Mouse (Mus musculus): ENCODE data around the gene Cbx7. TPM values are rescaled to one million over a fixed set of nuclear protein-coding genes. Genes with fewer than 3 reads are reported as not detected.
A peak's percentile ranks its signal among the peaks of the same experiment; 100 is the strongest.

The Cbx7 gene
- polyA plus RNA-seq, 1 experiment from 2014 or later: 4.5 TPM

DNA sequence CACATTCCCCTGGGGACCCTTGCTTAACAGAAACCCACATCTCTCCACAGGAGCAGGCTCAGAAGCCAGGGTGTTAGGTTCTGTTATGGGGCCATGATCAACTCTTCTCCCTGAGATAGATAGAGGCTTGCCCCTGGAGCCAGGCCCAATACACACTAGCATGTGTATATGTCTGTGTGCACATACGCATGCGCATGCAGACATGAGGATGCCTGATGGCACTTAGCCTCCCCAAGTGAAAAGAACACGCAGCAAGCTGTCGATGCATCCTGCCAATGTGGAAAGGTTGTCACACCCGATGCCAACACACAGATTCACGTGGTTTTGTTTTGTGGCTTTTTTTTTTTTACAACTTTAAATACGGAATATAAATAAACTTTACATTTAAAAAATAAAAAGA, 24.6 kb upstream of the Cbx7 start:
- no peaks in the 10 kb centered on the region for H3K27me3 ChIP-seq (replicated peaks; ENCODE audit: insufficient read depth, low read length)
- DNase-seq (ENCODE audit: low spot score) (no peak), ATAC-seq (no peak)
- H3K9ac ChIP-seq (replicated peaks; ENCODE audit: low read depth): no peak overlapping the region
- H3K27ac ChIP-seq (ENCODE audit: low read length): no peak overlapping the region
- H3K36me3 ChIP-seq (ENCODE audit: insufficient read depth, low read length): 0 out of 2 replicates have a peak, but pooled peaks cover 4% of the 10 kb centered on the region
- WGBS: 84% methylated on average over 7 of the region's 7 CpGs
- H3K4me1 ChIP-seq (ENCODE audit: insufficient read depth, low read depth, low read length): no peaks in the 10 kb centered on the region
- TF ChIP-seq EP300 (IDR thresholded peaks at IDR 0.05) (no peak), CTCF (IDR thresholded peaks at IDR 0.05) (no peak)
- no peak overlapping the region for H3K4me3 ChIP-seq (ENCODE audit: low read depth, low read length)
- no peaks in the 10 kb centered on the region for H3K9me3 ChIP-seq (ENCODE audit: low read length)
- H3K4me2 ChIP-seq (replicated peaks; ENCODE audit: low read depth, low read length): no peak overlapping the region

DNA sequence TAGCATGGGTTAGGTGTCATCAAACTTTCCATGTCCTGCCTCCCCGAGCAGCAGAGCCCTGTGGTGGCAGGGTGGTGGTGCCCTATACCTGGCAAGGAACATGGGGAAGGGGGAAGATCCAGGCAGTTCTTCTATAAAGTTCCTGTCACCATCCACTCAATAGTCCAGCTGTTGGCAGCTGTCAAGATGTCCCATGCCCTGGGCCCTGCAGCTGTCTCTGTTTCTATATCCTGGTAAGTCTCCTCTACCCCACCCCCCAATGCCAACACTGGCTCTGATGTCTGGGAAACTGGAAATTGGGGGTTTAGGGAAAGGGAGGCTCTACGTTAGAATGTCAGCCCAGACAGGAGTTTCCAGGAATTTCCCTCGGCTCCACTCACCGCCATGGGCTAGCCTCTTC, 23.6 kb upstream of the Cbx7 start:
- 69% methylated on average over 4 of the region's 4 CpGs for WGBS
- Histone ChIP-seq H3K4me2 (replicated peaks; ENCODE audit: low read depth, low read length) (no peak overlapping the region), H3K36me3 (ENCODE audit: insufficient read depth, low read length) (no peaks in the 10 kb centered on the region), H3K4me3 (ENCODE audit: low read depth, low read length) (no peak overlapping the region), H3K4me1 (ENCODE audit: insufficient read depth, low read depth, low read length) (no peaks in the 10 kb centered on the region), H3K9me3 (ENCODE audit: low read length) (no peaks in the 10 kb centered on the region), H3K27ac (ENCODE audit: low read length) (no peak overlapping the region), H3K27me3 (replicated peaks; ENCODE audit: insufficient read depth, low read length) (no peaks in the 10 kb centered on the region), H3K9ac (replicated peaks; ENCODE audit: low read depth) (no peak overlapping the region)
- DNase-seq (ENCODE audit: low spot score) (no peak), ATAC-seq (no peak)
- TF ChIP-seq EP300 (IDR thresholded peaks at IDR 0.05) (no peak), CTCF (IDR thresholded peaks at IDR 0.05) (no peak)

DNA sequence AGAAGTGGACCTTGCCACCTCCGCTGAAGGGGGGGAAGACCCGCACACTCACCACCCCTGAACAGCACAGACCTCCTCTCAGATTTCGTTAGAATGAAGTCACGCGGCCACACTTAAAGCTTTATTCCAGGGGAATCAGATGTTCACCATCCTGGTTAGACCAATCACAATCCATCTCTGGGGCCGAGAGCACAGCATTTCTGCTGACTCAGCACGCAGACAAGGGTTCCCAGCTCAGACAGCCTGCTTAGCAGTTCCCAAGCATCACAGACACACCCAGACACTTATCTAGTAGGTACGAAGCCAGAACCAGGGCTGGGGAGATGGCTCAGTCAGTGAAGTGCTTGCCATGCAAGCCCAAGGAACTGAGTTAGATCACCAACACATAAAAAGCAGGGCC, 15.3 kb upstream of the Cbx7 start:
- no peak overlapping the region for H3K4me3 ChIP-seq (ENCODE audit: low read depth, low read length)
- H3K27me3 ChIP-seq (replicated peaks; ENCODE audit: insufficient read depth, low read length): no peaks in the 10 kb centered on the region
- no peaks in the 10 kb centered on the region for H3K36me3 ChIP-seq (ENCODE audit: insufficient read depth, low read length)
- H3K27ac ChIP-seq (ENCODE audit: low read length): no peak overlapping the region
- no peak for ATAC-seq
- no peaks in the 10 kb centered on the region for H3K9me3 ChIP-seq (ENCODE audit: low read length)
- TF ChIP-seq CTCF (IDR thresholded peaks at IDR 0.05) (no peak), EP300 (IDR thresholded peaks at IDR 0.05) (no peak)
- no peak overlapping the region for H3K4me2 ChIP-seq (replicated peaks; ENCODE audit: low read depth, low read length)
- no peaks in the 10 kb centered on the region for H3K4me1 ChIP-seq (ENCODE audit: insufficient read depth, low read depth, low read length)
- no peak for DNase-seq (ENCODE audit: low spot score)
- H3K9ac ChIP-seq (replicated peaks; ENCODE audit: low read depth): no peak overlapping the region
- WGBS: 62% methylated on average over 8 of the region's 8 CpGs

DNA sequence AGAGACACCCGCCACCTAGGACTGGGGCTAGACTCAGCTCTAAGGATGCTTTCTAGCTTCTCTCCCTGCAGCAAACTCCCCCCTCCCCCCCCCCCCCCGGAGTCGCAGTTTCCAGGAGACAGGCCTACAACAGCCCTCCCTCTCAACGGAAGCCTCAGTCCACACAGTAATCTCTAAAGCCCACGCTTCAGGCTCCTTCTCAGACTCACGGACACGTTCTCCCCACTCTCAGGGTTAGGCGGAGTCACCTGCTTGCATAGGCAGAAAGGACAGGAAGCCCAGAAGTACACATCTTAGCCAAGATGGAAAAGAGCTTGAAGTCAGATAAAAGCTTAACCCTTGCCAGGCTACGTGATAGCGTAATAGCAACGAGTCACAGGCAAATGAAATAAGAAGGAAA, 14.6 kb upstream of the Cbx7 start:
- no peaks in the 10 kb centered on the region for H3K9me3 ChIP-seq (ENCODE audit: low read length)

GRCm38 (mm10) chr15:79984152-79984551, 13.2 kb upstream of the Cbx7 start:
- 34% methylated on average over 7 of the region's 7 CpGs for whole genome bisulfite sequencing
- DNase-seq (ENCODE audit: low spot score): peak; percentile 78

More for the DNA sequence above, 14.6 kb upstream of the Cbx7 start:
- TF ChIP-seq CTCF (IDR thresholded peaks at IDR 0.05): no peak
- no peak for TF ChIP-seq EP300 (IDR thresholded peaks at IDR 0.05)
- peak; percentile 41 for DNase-seq (ENCODE audit: low spot score)
- no peak overlapping the region for H3K4me3 ChIP-seq (ENCODE audit: low read depth, low read length)
- WGBS: 25% methylated on average over 10 of the region's 11 CpGs
- no peak overlapping the region for H3K9ac ChIP-seq (replicated peaks; ENCODE audit: low read depth)
- H3K4me1 ChIP-seq (ENCODE audit: insufficient read depth, low read depth, low read length): no peaks in the 10 kb centered on the region
- 0 out of 2 replicates have a peak, but pooled peaks have one; percentile 16 for ATAC-seq
- no peak overlapping the region for H3K27ac ChIP-seq (ENCODE audit: low read length)
- H3K36me3 ChIP-seq (ENCODE audit: insufficient read depth, low read length): no peaks in the 10 kb centered on the region
- H3K4me2 ChIP-seq (replicated peaks; ENCODE audit: low read depth, low read length): no peak overlapping the region
- H3K27me3 ChIP-seq (replicated peaks; ENCODE audit: insufficient read depth, low read length): no peaks in the 10 kb centered on the region

GRCm38 (mm10) chr15:79980716-79981115, 9.8 kb upstream of the Cbx7 start:
- Histone ChIP-seq H3K9me3 (ENCODE audit: low read length) (no peaks in the 10 kb centered on the region), H3K27me3 (replicated peaks; ENCODE audit: insufficient read depth, low read length) (no peaks in the 10 kb centered on the region), H3K4me2 (replicated peaks; ENCODE audit: low read depth, low read length) (no peak overlapping the region), H3K27ac (ENCODE audit: low read length) (no peak overlapping the region), H3K4me3 (ENCODE audit: low read depth, low read length) (no peak overlapping the region), H3K4me1 (ENCODE audit: insufficient read depth, low read depth, low read length) (no peaks in the 10 kb centered on the region), H3K36me3 (ENCODE audit: insufficient read depth, low read length) (no peaks in the 10 kb centered on the region), H3K9ac (replicated peaks; ENCODE audit: low read depth) (no peak overlapping the region)
- 42% methylated on average over 11 of the region's 11 CpGs for WGBS
- DNase-seq (ENCODE audit: low spot score): peak; percentile 59
- TF ChIP-seq CTCF (IDR thresholded peaks at IDR 0.05) (no peak), EP300 (IDR thresholded peaks at IDR 0.05) (no peak)
- ATAC-seq: no peak

More at GRCm38 (mm10) chr15:79984152-79984551, 13.2 kb upstream of the Cbx7 start:
- Histone ChIP-seq H3K9ac (replicated peaks; ENCODE audit: low read depth) (no peak overlapping the region), H3K36me3 (ENCODE audit: insufficient read depth, low read length) (no peaks in the 10 kb centered on the region), H3K27me3 (replicated peaks; ENCODE audit: insufficient read depth, low read length) (no peaks in the 10 kb centered on the region), H3K4me1 (ENCODE audit: insufficient read depth, low read depth, low read length) (no peaks in the 10 kb centered on the region), H3K4me2 (replicated peaks; ENCODE audit: low read depth, low read length) (no peak overlapping the region), H3K27ac (ENCODE audit: low read length) (no peak overlapping the region), H3K4me3 (ENCODE audit: low read depth, low read length) (no peak overlapping the region), H3K9me3 (ENCODE audit: low read length) (no peaks in the 10 kb centered on the region)
- TF ChIP-seq CTCF (IDR thresholded peaks at IDR 0.05) (no peak), EP300 (IDR thresholded peaks at IDR 0.05) (peak; percentile 73; the same call in 1 of the 2 replicates)
- peak; percentile 96 for ATAC-seq

GRCm38 (mm10) chr15:79972186-79972585, 1.3 kb upstream of the Cbx7 start:
- no peak overlapping the region for H3K4me3 ChIP-seq (ENCODE audit: low read depth, low read length)
- ATAC-seq (no peak), DNase-seq (ENCODE audit: low spot score) (no peak)
- H3K27me3 ChIP-seq (replicated peaks; ENCODE audit: insufficient read depth, low read length): no peaks in the 10 kb centered on the region
- no peaks in the 10 kb centered on the region for H3K36me3 ChIP-seq (ENCODE audit: insufficient read depth, low read length)
- 94% methylated on average over 11 of the region's 11 CpGs for WGBS
- no peak overlapping the region for H3K4me2 ChIP-seq (replicated peaks; ENCODE audit: low read depth, low read length)
- no peaks in the 10 kb centered on the region for H3K9me3 ChIP-seq (ENCODE audit: low read length)
- no peak overlapping the region for H3K27ac ChIP-seq (ENCODE audit: low read length)
- no peaks in the 10 kb centered on the region for H3K4me1 ChIP-seq (ENCODE audit: insufficient read depth, low read depth, low read length)
- no peak overlapping the region for H3K9ac ChIP-seq (replicated peaks; ENCODE audit: low read depth)
- TF ChIP-seq CTCF (IDR thresholded peaks at IDR 0.05) (no peak), EP300 (IDR thresholded peaks at IDR 0.05) (no peak)

Data from lung, postnatal 0 days (tissue).